Mouse (Mus musculus) ES-E14 (cell line): ENCODE data around the gene Ahsa2. TPM values are rescaled to one million over a fixed set of nuclear protein-coding genes. Genes with fewer than 3 reads are reported as not detected.
A peak's percentile ranks its signal among the peaks of the same experiment; 100 is the strongest.
"Not testable (repeated sequence)": the region's sequence is repeated elsewhere in the genome, so short reads cannot be mapped to it uniquely, and the experiment has no call there.

Experiments
- DNase-seq: peaks from one replicate; pipeline ENCODE4 v3.0.0-alpha.2; 2013; ENCODE audit warnings: low read depth, low spot score
- H3K27ac ChIP-seq: 2 replicates; pipeline ENCODE4 v1.5.1; 2012; ENCODE audit warnings: low read depth, mild to moderate bottlenecking, low read length, moderate library complexity, mixed read lengths; ENCODE audit not compliant: poor library complexity, insufficient read depth, severe bottlenecking
- H3K36me3 ChIP-seq: 2 replicates; pipeline ENCODE4 v1.6.1; 2012; ENCODE audit warnings: mild to moderate bottlenecking, low read length, moderate library complexity, mixed read lengths; ENCODE audit not compliant: control insufficient read depth, poor library complexity, insufficient read depth, severe bottlenecking
- H3K4me1 ChIP-seq, 2 experiments: fragments of 150-350 bp in 1 of 2; sonication (generic) in 1 of 2; 2 replicates each; pipeline ENCODE4 v1.6.1; 2012; ENCODE audit warnings: low read length in 2 of 2, mild to moderate bottlenecking in 1 of 2, mixed read lengths in 1 of 2; ENCODE audit not compliant: control insufficient read depth in 2 of 2, insufficient read depth in 2 of 2, poor library complexity in 1 of 2
- H3K4me3 ChIP-seq, 2 experiments: fragments of 150-350 bp in 1 of 2; sonication (generic) in 1 of 2; 2 replicates each; pipeline ENCODE4 v1.5.1; 2012; ENCODE audit warnings: low read length in 2 of 2, low read depth in 1 of 2, mild to moderate bottlenecking in 1 of 2, mixed read lengths in 1 of 2; ENCODE audit not compliant: insufficient read depth in 1 of 2, poor library complexity in 1 of 2, severe bottlenecking in 1 of 2
- H3K9ac ChIP-seq: 2 replicates; pipeline ENCODE4 v1.6.1; 2012; ENCODE audit warnings: low read depth, mild to moderate bottlenecking, low read length, mixed read lengths; ENCODE audit not compliant: poor library complexity, insufficient read depth, severe bottlenecking
- H3K9me3 ChIP-seq: fragments of 150-350 bp; sonication (generic); 2 replicates; pipeline ENCODE4 v1.6.1; 2012; ENCODE audit warnings: low read depth, mild to moderate bottlenecking, low read length; ENCODE audit not compliant: control insufficient read depth, insufficient read depth
- CHD2 ChIP-seq: IDR thresholded peaks from 2 replicates; pipeline ENCODE4 v1.6.1; 2014; ENCODE audit warnings: mild to moderate bottlenecking, low read depth, low read length, inconsistent platforms
- HCFC1 ChIP-seq: IDR thresholded peaks from 2 replicates; pipeline ENCODE4 v1.6.1; 2012; ENCODE audit warnings: low read length, inconsistent platforms, borderline replicate concordance; ENCODE audit not compliant: insufficient read depth
- MAFK ChIP-seq: IDR thresholded peaks from 2 replicates; pipeline ENCODE4 v1.6.1; 2014; ENCODE audit warnings: mild to moderate bottlenecking, low read depth, low read length, inconsistent platforms; ENCODE audit not compliant: insufficient read depth
- ZC3H11A ChIP-seq: IDR thresholded peaks from 2 replicates; pipeline ENCODE4 v1.6.1; 2012; ENCODE audit warnings: low read depth, mild to moderate bottlenecking, inconsistent platforms, low read length, borderline replicate concordance
- ZNF384 ChIP-seq: IDR thresholded peaks from 2 replicates; pipeline ENCODE4 v1.6.1; 2012; ENCODE audit warnings: low read depth, low read length, inconsistent platforms
- in situ Hi-C, 2 experiments: fragments of 600-800 bp; cut with MboI; formaldehyde crosslinking; loops; one replicate each; pipeline ENCODE4 v1.15.1; 2025; ENCODE audit warnings: low sequenced_read_pairs in 2 of 2, inconsistent platforms in 1 of 2; ENCODE audit not compliant: unreplicated experiment in 2 of 2
- total RNA-seq: library from RNA; depleted of rRNA; stranded (reverse); fragments of 300-350 nt; gene quantifications from 2 replicates; pipeline ENCODE4 v1.2.3, GENCODE M21; 2012

Ahsa2 gene
- total RNA-seq, 1 experiment: 32.0 TPM

DNA sequence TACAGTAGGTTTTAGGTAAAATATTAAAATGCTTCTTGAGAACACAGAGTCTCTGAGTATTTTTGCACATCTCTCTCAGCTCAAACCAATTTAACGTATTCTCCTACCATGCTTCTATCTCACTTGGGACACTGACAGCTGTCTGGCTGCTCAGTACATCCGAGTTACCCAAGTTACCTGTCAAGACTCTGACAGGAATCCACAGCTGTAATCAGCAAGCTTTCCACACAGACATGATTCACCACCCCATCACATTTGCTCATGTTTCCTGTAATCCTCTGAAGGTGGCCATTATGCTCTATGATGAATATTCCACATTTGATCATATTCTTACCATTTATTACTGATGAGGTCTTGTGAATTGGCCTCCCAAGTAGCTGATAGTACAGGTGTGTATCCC lies 17.5 kb upstream of the Ahsa2 start:
- Histone ChIP-seq H3K27ac (no peak overlapping the region), H3K9ac (no peak overlapping the region), H3K4me1 (peaks cover 0 to 13% of the 10 kb centered on the region in 2 experiments; a peak in 2 of 4 replicates), H3K4me3 (no peak overlapping the region), H3K36me3 (no peaks in the 10 kb centered on the region), H3K9me3 (no peaks in the 10 kb centered on the region)
- no peak for TF ChIP-seq MAFK
- no peak for TF ChIP-seq ZNF384
- no peak for TF ChIP-seq HCFC1
- TF ChIP-seq CHD2: no peak
- TF ChIP-seq ZC3H11A: no peak
- in situ Hi-C loops: no loop called here
- DNase-seq: no peak

DNA sequence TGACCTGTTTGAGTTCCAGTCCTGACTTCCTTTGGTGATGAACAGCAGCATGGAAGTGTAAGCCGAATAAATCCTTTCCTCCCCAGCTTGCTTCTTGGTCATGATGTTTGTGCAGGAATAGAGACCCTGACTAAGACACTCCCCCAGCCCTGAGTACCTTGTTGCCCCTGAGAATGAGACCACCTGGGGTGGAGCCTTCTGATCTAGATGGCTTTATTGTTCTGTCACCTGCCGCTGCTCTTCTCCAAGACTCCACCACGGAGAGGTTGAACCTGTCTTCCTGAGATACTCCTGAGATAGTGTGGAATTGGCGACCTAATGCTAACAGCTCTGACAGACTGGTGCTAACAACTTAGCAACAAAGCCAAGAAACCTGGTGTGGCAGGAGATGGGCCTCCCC lies 17.0 kb upstream of the Ahsa2 start:
- H3K9ac ChIP-seq, in situ Hi-C loops, H3K27ac ChIP-seq, H3K4me3 ChIP-seq, H3K9me3 ChIP-seq, H3K36me3 ChIP-seq, DNase-seq: not testable (repeated sequence)
- peaks cover 0 to 13% of the 10 kb centered on the region in 2 experiments; a peak in 2 of 4 replicates for H3K4me1 ChIP-seq

- DNase-seq, H3K36me3 ChIP-seq, H3K9me3 ChIP-seq, in situ Hi-C loops, H3K4me3 ChIP-seq, H3K4me1 ChIP-seq, H3K9ac ChIP-seq: not testable (repeated sequence)
- H3K27ac ChIP-seq: peak overlapping the region; percentile 82
Measured at GRCm38 (mm10) chr11:23504801-23505200, 7.0 kb upstream of the Ahsa2 start.

- Histone ChIP-seq H3K36me3 (peaks cover 7% of the 10 kb centered on the region; the same call in 1 of the 2 replicates), H3K9me3 (no peaks in the 10 kb centered on the region), H3K27ac (no peak overlapping the region), H3K9ac (no peak overlapping the region), H3K4me3 (peak overlapping the region in 1 of 2 experiments; percentile 89; a peak in 2 of 4 replicates), H3K4me1 (peaks cover 0 to 10% of the 10 kb centered on the region in 2 experiments; a peak in 2 of 4 replicates)
- no peak for DNase-seq
- in situ Hi-C loops: no loop called here
- TF ChIP-seq MAFK (no peak), ZC3H11A (no peak), HCFC1 (no peak), CHD2 (no peak), ZNF384 (no peak)
Measured at GRCm38 (mm10) chr11:23498609-23499008, 779 bp upstream of the Ahsa2 start.

DNA sequence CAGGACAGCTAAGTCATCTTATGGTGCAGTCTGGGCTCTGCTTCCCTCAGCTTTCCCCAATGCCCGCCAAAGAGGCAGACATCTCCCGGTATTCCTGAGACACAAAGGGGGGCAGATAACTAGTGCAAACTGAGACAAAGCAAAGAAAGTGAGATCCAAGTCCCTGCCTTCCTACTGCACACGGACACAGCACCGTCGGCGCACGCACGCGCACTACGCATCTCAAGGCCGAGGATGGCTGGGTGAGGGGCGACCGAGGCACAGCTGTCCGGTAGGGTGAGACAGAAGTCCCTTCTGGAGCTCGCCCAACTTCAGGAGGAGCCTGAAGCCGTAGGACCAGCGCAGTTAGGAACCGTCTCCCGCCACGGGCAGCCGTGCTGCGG lies 504 bp downstream of the Ahsa2 start:
- TF ChIP-seq ZC3H11A (no peak), MAFK (no peak), ZNF384 (no peak), CHD2 (no peak), HCFC1 (no peak)
- no peaks in the 10 kb centered on the region for H3K9me3 ChIP-seq
- H3K27ac ChIP-seq: peak overlapping the region; percentile 40; the same call in 1 of the 2 replicates
- H3K36me3 ChIP-seq: peaks cover 10% of the 10 kb centered on the region
- H3K9ac ChIP-seq: peak overlapping the region; percentile 86
- in situ Hi-C loops: no loop called here
- H3K4me1 ChIP-seq: peaks cover 0 to 10% of the 10 kb centered on the region in 2 experiments; a peak in 2 of 4 replicates
- no peak for DNase-seq
- H3K4me3 ChIP-seq: peak overlapping the region; percentile 83 to 96
